Mouse (Mus musculus) CH12.LX (cell line): Measurements from ENCODE around the gene Nr2e1. TPM values are rescaled to one million over a fixed set of nuclear protein-coding genes. Genes with fewer than 3 reads are reported as not detected.

Source experiments
- DNase-seq: peaks from one replicate; pipeline ENCODE4 v3.0.0-alpha.2; 2013; ENCODE audit errors: extremely low read depth
- H3K27ac ChIP-seq: 2 replicates; pipeline ENCODE4 v1.5.1; 2012; ENCODE audit warnings: low read depth, mild to moderate bottlenecking, control low read depth, moderate library complexity; ENCODE audit not compliant: insufficient read depth
- H3K27me3 ChIP-seq: replicated peaks from 2 replicates; pipeline ENCODE3; 2012; ENCODE audit warnings: inconsistent platforms
- H3K36me3 ChIP-seq, 2 experiments: replicated peaks in 1 of 2; 2 replicates each; pipeline versions ENCODE3 to v1.6.1; 2012; ENCODE audit warnings: inconsistent platforms in 1 of 2, low read length in 1 of 2, mild to moderate bottlenecking in 1 of 2, mixed read lengths in 1 of 2, moderate library complexity in 1 of 2; ENCODE audit not compliant: control insufficient read depth in 1 of 2, insufficient read depth in 1 of 2
- H3K4me1 ChIP-seq, 2 experiments: 2 replicates each; pipeline ENCODE4 v1.6.1; 2012; ENCODE audit warnings: inconsistent platforms in 1 of 2, moderate library complexity in 1 of 2; ENCODE audit not compliant: insufficient read depth in 2 of 2, control insufficient read depth in 1 of 2
- H3K4me2 ChIP-seq: 2 replicates; pipeline ENCODE4 v1.6.1; 2012; ENCODE audit warnings: low read depth, mild to moderate bottlenecking, control low read depth; ENCODE audit not compliant: poor library complexity, insufficient read depth, severe bottlenecking
- H3K4me3 ChIP-seq, 3 experiments: fragments of 150-350 bp in 1 of 3; sonication (generic) in 1 of 3; replicated peaks in 1 of 3; 2 replicates each; pipeline versions ENCODE3 to v1.5.1; 2011 to 2012; ENCODE audit warnings: low read depth in 2 of 3, low read length in 2 of 3, mild to moderate bottlenecking in 2 of 3, moderate library complexity in 2 of 3, control low read depth in 1 of 3, improper control_type of control experiment in 1 of 3, inconsistent platforms in 1 of 3, mixed read lengths in 1 of 3; ENCODE audit not compliant: poor library complexity in 1 of 3
- H3K79me2 ChIP-seq: replicated peaks from 2 replicates; pipeline ENCODE4 v1.6.1; 2012; ENCODE audit warnings: mild to moderate bottlenecking, moderate library complexity; ENCODE audit not compliant: control insufficient read depth, poor library complexity, insufficient read depth, severe bottlenecking; ENCODE audit errors: extremely low read depth
- H3K9ac ChIP-seq: 2 replicates; pipeline ENCODE4 v1.6.1; 2012; ENCODE audit warnings: low read depth, mild to moderate bottlenecking, control low read depth, moderate library complexity; ENCODE audit not compliant: insufficient read depth
- H3K9me3 ChIP-seq: replicated peaks from 2 replicates; pipeline ENCODE3; 2012; ENCODE audit warnings: low read length, inconsistent platforms, mixed read lengths
- E2F4 ChIP-seq: IDR thresholded peaks from 2 replicates; pipeline ENCODE4 v1.6.1; 2011; ENCODE audit warnings: low read depth, low read length, improper control_type of control experiment; ENCODE audit not compliant: insufficient replicate concordance
- EP300 ChIP-seq: IDR thresholded peaks from 2 replicates; pipeline ENCODE4 v1.6.1; 2011; ENCODE audit warnings: low read length, improper control_type of control experiment
- GABPA ChIP-seq: IDR thresholded peaks from 2 replicates; pipeline ENCODE4 v1.6.1; 2012; ENCODE audit warnings: low read depth, low read length, improper control_type of control experiment, inconsistent platforms; ENCODE audit not compliant: insufficient replicate concordance
- MAZ ChIP-seq: IDR thresholded peaks from 2 replicates; pipeline ENCODE4 v1.6.1; 2012; ENCODE audit warnings: low read depth, mild to moderate bottlenecking, inconsistent platforms, low read length, improper control_type of control experiment, moderate library complexity
- MEF2A ChIP-seq: IDR thresholded peaks from 2 replicates; pipeline ENCODE4 v1.6.1; 2014; ENCODE audit warnings: low read depth, mild to moderate bottlenecking, inconsistent platforms, low read length, improper control_type of control experiment, borderline replicate concordance
- NELFE ChIP-seq: IDR thresholded peaks from 2 replicates; pipeline ENCODE4 v1.6.1; 2011; ENCODE audit warnings: low read depth, low read length, improper control_type of control experiment
- NRF1 ChIP-seq: IDR thresholded peaks from 2 replicates; pipeline ENCODE4 v1.6.1; 2014; ENCODE audit warnings: low read depth, mild to moderate bottlenecking, inconsistent platforms, low read length, improper control_type of control experiment, moderate library complexity
- POLR2AphosphoS2 ChIP-seq: IDR thresholded peaks from 2 replicates; pipeline ENCODE4 v1.6.1; 2011; ENCODE audit warnings: low read depth, low read length, improper control_type of control experiment
- RAD21 ChIP-seq: IDR thresholded peaks from 2 replicates; pipeline ENCODE4 v1.6.1; 2011; ENCODE audit warnings: low read depth, mild to moderate bottlenecking, low read length, improper control_type of control experiment, moderate library complexity
- ZNF384 ChIP-seq: IDR thresholded peaks from 2 replicates; pipeline ENCODE4 v1.6.1; 2012; ENCODE audit warnings: low read depth, low read length, improper control_type of control experiment, inconsistent platforms
- dilution Hi-C: fragments of 300-500 bp; cut with MboI; formaldehyde crosslinking; loops from 2 replicates; pipeline ENCODE4 v1.14.3; 2020; ENCODE audit warnings: low sequenced_read_pairs; ENCODE audit not compliant: extremely low pct_unique_long_range_greater_than_20kb, extremely low pct_ligation_motif_present
- in situ Hi-C: fragments of 300-500 bp; cut with MboI; formaldehyde crosslinking; loops from 3 replicates; pipeline ENCODE4 v1.14.3; 2019; ENCODE audit warnings: low sequenced_read_pairs, low pct_ligation_motif_present, low pct_unique_long_range_greater_than_20kb, mixed read lengths
- polyA plus RNA-seq: library from polyadenylated mRNA; unstranded; fragments of >175 nt; gene quantifications from 2 replicates; pipeline ENCODE4 v1.2.1, GENCODE M21; 2012; ENCODE audit warnings: low read depth; ENCODE audit not compliant: insufficient read length
- total RNA-seq, 2 experiments: library from RNA; depleted of rRNA; stranded (reverse); fragments of 300-350 nt in 1 of 2; fragments of >200 nt in 1 of 2; gene quantifications; 2 replicates each; pipeline ENCODE4 v1.2.3; 2012 to 2014

The Nr2e1 gene
- total and polyA plus RNA-seq, 3 experiments: not detected

GRCm38 (mm10) chr10:42578281-42578675 lies 5.2 kb downstream of the Nr2e1 start:
- no peaks in the 10 kb centered on the region for H3K4me1 ChIP-seq
- H3K4me2 ChIP-seq: no peak overlapping the region
- peaks cover 13% of the 10 kb centered on the region for H3K9me3 ChIP-seq
- no peaks in the 10 kb centered on the region for H3K36me3 ChIP-seq
- no peak overlapping the region for H3K4me3 ChIP-seq
- in situ Hi-C loops: no loop called here
- DNase-seq: no peak
- H3K27ac ChIP-seq: no peak overlapping the region
- dilution Hi-C loops: no loop called here
- no peaks in the 10 kb centered on the region for H3K79me2 ChIP-seq
- no peaks in the 10 kb centered on the region for H3K27me3 ChIP-seq
- TF ChIP-seq E2F4: no peak
- TF ChIP-seq MAZ: no peak
- TF ChIP-seq POLR2AphosphoS2: no peak
- no peak for TF ChIP-seq NRF1
- no peak for TF ChIP-seq RAD21
- TF ChIP-seq, all 38 proteins: peak for 0
- H3K9ac ChIP-seq: no peak overlapping the region

- Histone ChIP-seq H3K4me3 (no peak overlapping the region), H3K9me3 (peaks cover 7% of the 10 kb centered on the region)
- TF ChIP-seq GABPA: no peak
- TF ChIP-seq MEF2A: no peak
- TF ChIP-seq MAZ: no peak
- no peak for TF ChIP-seq NELFE
- no peak for TF ChIP-seq EP300
- TF ChIP-seq, all 38 proteins: peak for 0
- H3K36me3 ChIP-seq: no peaks in the 10 kb centered on the region
- H3K27me3 ChIP-seq: no peaks in the 10 kb centered on the region
- no peak overlapping the region for H3K9ac ChIP-seq
- H3K4me1 ChIP-seq: peaks cover 0 to 1% of the 10 kb centered on the region in 2 experiments; a peak in 1 of 4 replicates
- no peak for DNase-seq
- H3K4me2 ChIP-seq: no peak overlapping the region
- no peak overlapping the region for H3K27ac ChIP-seq
- in situ Hi-C loops (no loop called here), dilution Hi-C loops (no loop called here)
- no peaks in the 10 kb centered on the region for H3K79me2 ChIP-seq
These were observed 5.7 kb downstream of the Nr2e1 start for GRCm38 (mm10) chr10:42577525-42578280.

DNA sequence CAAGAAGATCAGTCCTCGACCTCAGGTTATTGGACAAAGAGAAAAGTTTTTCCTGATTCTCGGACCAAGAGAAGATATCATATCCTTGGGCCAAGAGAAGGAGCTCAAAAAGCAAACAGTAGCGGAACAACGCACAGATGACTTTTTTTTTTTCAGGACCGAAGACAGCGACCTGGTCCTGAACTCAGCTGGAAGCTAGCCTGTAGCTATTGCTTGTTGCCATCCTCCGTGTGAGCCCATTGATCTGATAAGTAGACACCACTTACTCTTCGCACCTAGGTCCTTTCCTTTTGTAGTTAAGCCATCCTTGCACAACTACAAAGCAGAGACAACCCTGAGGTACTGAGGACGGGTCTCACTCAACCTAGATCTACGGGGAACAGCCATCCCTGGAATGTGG lies 8.8 kb downstream of the Nr2e1 start:
- Histone ChIP-seq H3K9ac (no peak overlapping the region), H3K4me1 (peaks cover 2 to 5% of the 10 kb centered on the region in 2 experiments; a peak in 3 of 4 replicates), H3K36me3 (no peaks in the 10 kb centered on the region), H3K79me2 (no peaks in the 10 kb centered on the region), H3K9me3 (no peaks in the 10 kb centered on the region), H3K27ac (no peak overlapping the region), H3K27me3 (no peaks in the 10 kb centered on the region), H3K4me2 (no peak overlapping the region), H3K4me3 (no peak overlapping the region)
- dilution Hi-C loops (no loop called here), in situ Hi-C loops (no loop called here)
- no peak for TF ChIP-seq POLR2AphosphoS2
- TF ChIP-seq ZNF384: peak; percentile 26; the same call in 1 of the 2 replicates
- DNase-seq: no peak
